Mouse (Mus musculus): ENCODE results near the gene Spns2.

Spns2 gene

GRCm38 (mm10) chr11:72411093-72411921, 78.4 kb downstream of the Spns2 start, which contains the start of gene Smtnl2:
Gene Smtnl2 (minus strand): TSS chr11:72411713.
- no peak for DNase-seq (ENCODE audit: extremely low read depth, low read depth)

DNA sequence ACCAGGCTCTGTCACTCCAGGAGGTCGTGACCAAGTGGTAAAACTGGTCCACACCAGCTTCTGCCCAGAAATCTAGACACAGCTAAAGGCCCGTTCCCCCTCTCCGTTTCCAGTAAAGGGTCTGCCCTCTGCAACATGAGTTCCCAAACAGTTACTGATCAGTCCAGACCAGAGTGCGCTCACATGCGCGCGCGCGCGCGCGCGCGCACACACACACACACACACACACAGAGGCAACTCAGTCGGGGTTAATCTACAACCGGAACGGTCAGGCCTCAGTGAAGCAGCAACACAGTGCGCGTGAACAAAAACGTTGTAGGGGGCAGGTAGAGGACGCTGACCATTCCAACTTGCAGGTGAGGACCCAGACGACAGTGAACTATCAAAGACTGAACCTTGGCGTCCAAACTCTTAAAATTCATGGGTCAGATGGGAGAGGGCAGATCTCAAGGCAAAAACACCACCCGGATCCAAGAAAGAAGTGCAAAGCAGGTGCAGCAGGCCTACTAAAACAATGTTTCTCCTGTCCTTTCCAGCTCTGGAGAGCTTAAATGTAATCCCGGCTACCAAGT, 79.1 kb downstream of the Spns2 start:
- no peak for DNase-seq (ENCODE audit: extremely low read depth, low read depth)

GRCm38 (mm10) chr11:72409649-72410385, 79.9 kb downstream of the Spns2 start:
- no peak for DNase-seq (ENCODE audit: extremely low read depth, low read depth)

DNA sequence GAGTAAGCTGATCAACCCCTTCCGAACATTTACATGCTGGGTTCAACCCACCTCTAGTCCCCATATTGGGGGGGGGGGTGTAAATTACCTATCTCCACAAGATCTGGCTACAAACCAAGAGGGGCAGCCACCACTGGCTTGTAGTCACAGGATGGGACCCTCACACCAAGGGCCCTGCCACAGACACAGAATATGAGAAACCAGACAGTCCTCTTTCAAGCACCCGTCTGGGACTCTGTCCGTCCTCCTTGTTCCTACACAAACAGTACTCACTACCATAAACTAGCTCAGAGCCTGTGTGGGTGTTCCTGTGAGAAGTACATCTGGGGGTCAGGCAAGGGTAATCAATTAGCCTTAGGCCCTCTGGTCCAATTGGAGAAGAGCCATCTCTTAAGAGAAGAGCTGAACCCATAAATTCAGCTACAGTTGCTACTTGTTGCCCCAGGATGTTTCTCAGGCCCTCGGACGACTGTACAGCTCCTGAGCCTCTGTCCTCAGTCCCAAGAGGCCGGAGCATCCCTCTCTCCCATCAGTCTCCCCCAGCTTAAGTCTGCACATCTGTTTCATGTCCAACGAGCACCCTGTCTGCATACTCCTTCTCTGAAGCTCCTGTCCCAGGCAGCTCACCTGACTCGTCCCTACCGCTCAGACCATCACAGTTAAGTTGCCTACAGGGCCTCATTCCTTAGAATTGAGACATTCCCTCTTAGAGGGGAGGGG, 81.1 kb downstream of the Spns2 start:
- DNase-seq (ENCODE audit: extremely low read depth, low read depth): no peak

- DNase-seq (ENCODE audit: extremely low read depth, low read depth): no peak
These were observed 82.1 kb downstream of the Spns2 start for GRCm38 (mm10) chr11:72407574-72407973.

DNA sequence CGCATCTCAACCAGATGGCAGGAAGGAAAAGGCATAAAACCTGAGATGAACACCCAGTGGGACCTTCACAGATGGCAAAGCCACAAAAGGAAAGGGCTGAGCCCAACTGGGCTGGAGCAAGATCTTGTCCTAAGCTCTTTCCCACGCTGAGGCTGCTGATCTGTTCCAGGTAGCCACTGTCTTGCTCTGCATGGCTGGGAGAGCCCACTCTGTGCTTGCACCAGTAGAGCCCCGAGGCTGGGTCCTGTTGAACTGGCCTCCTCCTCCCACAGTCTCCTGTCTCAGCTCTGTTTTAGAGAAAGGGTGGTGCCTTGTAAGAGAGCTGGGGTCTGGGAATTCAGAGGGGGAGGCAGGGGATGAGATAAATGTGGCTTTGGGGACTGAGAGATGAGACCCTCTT, 82.6 kb downstream of the Spns2 start:
- DNase-seq (ENCODE audit: extremely low read depth, low read depth): no peak

DNA sequence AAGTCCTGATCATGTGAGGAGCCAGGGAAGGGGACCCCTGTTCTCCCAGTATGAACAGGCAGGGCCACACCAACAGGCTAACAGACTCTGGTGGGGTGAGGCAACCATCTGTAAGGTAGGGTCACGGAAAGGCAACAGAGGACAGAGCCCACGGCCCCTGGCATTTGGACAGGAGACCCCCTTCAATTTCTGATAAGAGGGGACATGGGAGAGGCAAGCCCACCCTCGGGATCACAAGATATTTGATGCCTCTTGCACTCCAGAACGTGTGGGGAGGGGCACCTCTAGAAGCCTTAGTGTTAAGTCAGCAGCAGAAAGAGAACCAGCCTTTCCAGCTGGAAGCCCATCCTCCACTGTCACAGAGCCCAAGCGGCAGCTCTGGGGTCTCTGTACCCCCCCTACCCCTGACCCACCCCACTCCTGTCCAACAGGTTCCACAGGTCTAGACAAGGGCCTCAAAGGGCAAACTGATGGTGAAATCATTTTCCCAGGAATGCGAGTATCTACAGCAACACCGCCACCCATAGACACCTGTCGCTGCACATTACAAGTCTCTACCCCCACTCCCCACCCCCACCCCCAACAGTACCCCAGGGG, 83.5 kb downstream of the Spns2 start:
- no peak for DNase-seq (ENCODE audit: extremely low read depth, low read depth)

GRCm38 (mm10) chr11:72405532-72405931, 84.2 kb downstream of the Spns2 start:
- DNase-seq (ENCODE audit: extremely low read depth, low read depth): no peak

- DNase-seq (ENCODE audit: extremely low read depth, low read depth): no peak
These were observed 86.7 kb downstream of the Spns2 start for GRCm38 (mm10) chr11:72402969-72403368.

DNA sequence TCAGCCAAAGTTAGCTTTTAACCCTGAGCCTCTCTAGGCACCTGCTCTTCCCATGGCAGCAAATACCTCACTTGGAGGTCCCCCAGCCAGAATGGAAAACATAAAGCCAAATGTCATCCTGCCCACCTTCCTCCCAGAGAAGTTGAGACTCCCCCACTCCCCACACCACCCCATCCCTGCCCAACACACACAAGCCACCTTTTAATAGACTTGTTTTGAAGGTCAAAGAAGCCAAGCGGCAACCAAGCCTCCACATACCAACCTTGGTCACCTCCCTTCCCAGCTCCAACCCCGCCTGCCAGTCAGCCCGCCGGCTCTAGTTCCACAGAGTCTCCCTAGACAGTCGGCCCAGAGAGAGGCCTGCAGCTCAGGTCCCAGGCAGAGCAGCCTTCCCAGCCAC, 87.7 kb downstream of the Spns2 start:
- no peak for DNase-seq (ENCODE audit: extremely low read depth, low read depth)
